Mouse (Mus musculus) left cerebral cortex, adult 9 months (tissue): Measurements from ENCODE around the gene Filip1.

Experiments used
- DNase-seq, 2 experiments: peaks; one replicate each; pipeline ENCODE4 v3.0.0; 2022; ENCODE audit warnings: low spot score in 2 of 2

The Filip1 gene

DNA sequence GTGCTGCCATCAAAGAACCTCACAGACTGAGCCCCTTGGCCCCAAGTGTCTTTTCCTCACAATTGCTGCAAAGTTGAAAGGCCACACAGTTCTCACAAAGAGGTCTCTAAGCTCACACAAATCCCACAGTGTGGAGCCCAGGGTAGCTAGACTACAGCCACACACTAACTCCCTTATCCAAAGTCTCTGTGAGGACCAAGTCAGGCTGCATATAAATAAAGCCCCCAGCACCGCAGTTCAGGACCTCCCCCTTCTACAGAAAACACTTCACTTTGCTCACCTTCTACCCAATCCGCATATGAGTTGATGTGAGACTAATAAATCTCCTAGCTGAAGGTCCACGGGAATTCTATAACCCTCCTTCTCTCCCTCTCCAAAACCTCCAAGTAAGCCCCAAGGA is 228.2 kb downstream of the Filip1 start:
- DNase-seq: no peak

DNA sequence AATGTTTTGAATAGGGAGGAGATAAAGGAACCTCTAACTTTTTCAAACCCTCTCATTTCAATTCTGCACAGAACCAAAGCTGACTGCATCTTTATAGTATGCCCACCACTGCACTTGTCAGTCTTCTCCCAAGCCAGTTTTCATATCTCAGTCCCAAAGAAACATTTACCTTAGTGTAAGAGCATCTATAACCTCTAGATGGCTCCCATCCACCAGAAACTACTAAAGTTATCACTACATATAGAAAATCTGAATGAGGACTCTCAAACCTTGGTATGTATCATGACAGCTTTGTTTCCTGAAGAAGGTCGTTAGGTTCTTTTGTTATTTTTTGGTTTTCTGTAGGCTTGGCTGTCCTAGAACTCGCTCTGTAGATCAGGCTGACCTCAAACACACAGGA is 233.3 kb downstream of the Filip1 start:
- no peak for DNase-seq

DNA sequence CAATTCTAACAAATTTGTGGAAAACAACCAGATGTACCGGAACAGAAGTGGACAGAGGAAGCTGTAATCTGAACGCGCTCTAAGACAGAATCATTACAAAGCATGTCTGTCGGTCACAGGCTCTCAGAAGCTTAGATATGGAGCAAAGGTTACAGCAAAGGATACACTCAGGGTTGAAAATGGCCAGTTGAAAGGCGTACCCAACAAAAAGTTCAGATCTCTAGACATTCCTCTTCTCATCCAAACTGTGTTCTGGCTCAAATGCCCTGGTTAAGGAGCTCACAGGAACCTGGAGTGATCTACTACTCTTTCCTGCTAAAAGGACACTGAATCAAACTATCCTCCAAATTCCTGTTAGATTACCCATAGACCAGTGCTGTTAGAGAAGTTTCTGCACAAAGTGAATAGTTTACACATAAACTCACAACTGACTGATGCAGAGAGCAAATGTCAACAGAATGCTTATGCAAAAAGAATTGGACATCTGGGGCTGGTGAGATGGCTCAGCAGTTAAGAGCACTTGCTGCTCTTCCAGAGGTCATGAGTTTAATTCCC is 245.6 kb downstream of the Filip1 start:
- DNase-seq: no peak

DNA sequence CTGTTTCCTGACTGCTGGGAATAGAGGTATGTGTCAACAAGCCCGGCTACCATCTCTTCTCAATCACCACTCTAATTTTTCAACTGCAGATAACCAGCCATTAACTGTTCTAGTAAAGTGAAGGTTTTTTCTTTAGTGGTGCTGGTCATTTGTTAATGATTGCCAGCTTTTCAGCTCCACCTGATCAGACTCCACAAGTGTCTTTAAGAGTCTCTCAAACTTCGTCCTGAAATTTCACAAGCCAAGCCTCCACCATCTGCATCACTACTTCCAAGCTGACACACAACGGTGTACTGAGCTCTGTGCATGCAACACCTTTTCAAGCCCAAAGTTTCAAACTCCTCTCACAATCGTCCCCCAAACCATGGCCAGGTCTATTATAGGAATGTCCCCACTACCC is 247.3 kb downstream of the Filip1 start:
- no peak for DNase-seq
